Comparison of ENCODE assay signal across 11 mouse cellular contexts in genomic region chr1:89730589-89731195, GRCm38 (mm10).
DNase-seq lines count a peak whose midpoint lies in the region; ATAC-seq and TF ChIP-seq lines count a peak whose summit lies in the region.
"Had no signal": no experiment of that assay in that cellular context is flagged by ENCODE, and none has a peak within 500 bp of the region (broad histone marks: within the 10 kb centered on the region; RNA-seq: fewer than 3 reads in every experiment).

No protein-coding gene starts in this region.

- no peaks in the 10 kb centered on the region for H3K4me1 ChIP-seq in forebrain, postnatal 0 days (ENCODE audit: insufficient read depth)
- H3K4me1 ChIP-seq in forebrain, embryonic 12.5 days, result peaks cover 4% of the 10 kb centered on the region
- H3K4me1 ChIP-seq in midbrain, postnatal 0 days (ENCODE audit: insufficient read depth, low read length), result no peaks in the 10 kb centered on the region
- H3K4me1 ChIP-seq in midbrain, embryonic 14.5 days (ENCODE audit: control insufficient read depth, insufficient read depth, low read length), result 0 out of 2 replicates have a peak, but pooled peaks cover 5% of the 10 kb centered on the region
- no peaks in the 10 kb centered on the region; the same call in 1 of the 2 replicates for H3K4me1 ChIP-seq in heart, embryonic 16.5 days (ENCODE audit: control insufficient read depth, insufficient read depth, low read length)

- peaks cover 29% of the 10 kb centered on the region for H3K36me3 ChIP-seq in forebrain, postnatal 0 days (ENCODE audit: insufficient read depth)
- H3K36me3 ChIP-seq in forebrain, embryonic 12.5 days (replicated peaks), result peaks cover 25% of the 10 kb centered on the region
- H3K36me3 ChIP-seq in midbrain, postnatal 0 days (ENCODE audit: insufficient read depth, low read length), result peaks cover 34% of the 10 kb centered on the region
- peaks cover 28% of the 10 kb centered on the region for H3K36me3 ChIP-seq in midbrain, embryonic 14.5 days (ENCODE audit: control insufficient read depth, insufficient read depth, low read length)
- peaks cover 9% of the 10 kb centered on the region; the same call in 1 of the 2 replicates for H3K36me3 ChIP-seq in heart, embryonic 16.5 days (ENCODE audit: control insufficient read depth, insufficient read depth)

- 89% methylated on average over 13 of the region's 13 CpGs for WGBS in forebrain, postnatal 0 days
- WGBS in forebrain, embryonic 12.5 days, result 91% methylated on average over 13 of the region's 13 CpGs
- 90% methylated on average over 13 of the region's 13 CpGs for WGBS in midbrain, postnatal 0 days
- WGBS in midbrain, embryonic 14.5 days, result 93% methylated on average over 13 of the region's 13 CpGs
- WGBS in heart, embryonic 16.5 days, result 61% methylated on average over 13 of the region's 13 CpGs

- peak; percentile 40 for TF ChIP-seq CTCF in forebrain, postnatal 0 days (IDR thresholded peaks at IDR 0.05; ENCODE audit: low read depth)
- TF ChIP-seq CTCF in midbrain, postnatal 0 days (IDR thresholded peaks at IDR 0.05), result peak; percentile 50

- no peak overlapping the region for H3K4me2 ChIP-seq in forebrain, postnatal 0 days (ENCODE audit: low read depth)
- H3K4me2 ChIP-seq in forebrain, embryonic 12.5 days, result no peak overlapping the region
- no peak overlapping the region for H3K4me2 ChIP-seq in midbrain, postnatal 0 days (ENCODE audit: low read depth, low read length, poor library complexity, severe bottlenecking)
- no peak overlapping the region for H3K4me2 ChIP-seq in midbrain, embryonic 14.5 days (ENCODE audit: low read length)
- H3K4me2 ChIP-seq in heart, embryonic 16.5 days (ENCODE audit: low read depth, low read length), result no peak overlapping the region

- no peaks in the 10 kb centered on the region for H3K27me3 ChIP-seq in forebrain, postnatal 0 days (ENCODE audit: insufficient read depth, low read length)
- H3K27me3 ChIP-seq in forebrain, embryonic 12.5 days, result peaks cover 95% of the 10 kb centered on the region
- H3K27me3 ChIP-seq in midbrain, postnatal 0 days (ENCODE audit: insufficient read depth, low read length), result no peaks in the 10 kb centered on the region
- H3K27me3 ChIP-seq in midbrain, embryonic 14.5 days (ENCODE audit: control insufficient read depth, insufficient read depth, low read length), result no peaks in the 10 kb centered on the region
- no peaks in the 10 kb centered on the region for H3K27me3 ChIP-seq in heart, embryonic 16.5 days (ENCODE audit: control insufficient read depth, insufficient read depth, low read length)
- H3K27me3 ChIP-seq: CH12.LX had no signal

- DNase-seq in forebrain, postnatal 0 days, result no peak
- DNase-seq in midbrain, postnatal 0 days (ENCODE audit: low spot score), result no peak
- no peak for DNase-seq in midbrain, embryonic 14.5 days
- peak; percentile 16 for DNase-seq in thymus, postnatal 14 days
- DNase-seq in embryo, embryonic 11 days, result no peak
- DNase-seq: gastrocnemius, postnatal 10 days had no signal

- no peak overlapping the region for H3K27ac ChIP-seq in forebrain, postnatal 0 days (ENCODE audit: low read depth, low read length)
- H3K27ac ChIP-seq in forebrain, embryonic 12.5 days, result no peak overlapping the region
- no peak overlapping the region for H3K27ac ChIP-seq in midbrain, postnatal 0 days (ENCODE audit: low read depth, low read length)
- no peak overlapping the region for H3K27ac ChIP-seq in midbrain, embryonic 14.5 days (replicated peaks; ENCODE audit: low read depth, low read length)
- no peak overlapping the region for H3K27ac ChIP-seq in heart, embryonic 16.5 days (ENCODE audit: low read length)
- H3K27ac ChIP-seq: macrophage had no signal

- no peak overlapping the region for H3K4me3 ChIP-seq in forebrain, postnatal 0 days (ENCODE audit: low read depth, low read length)
- H3K4me3 ChIP-seq in forebrain, embryonic 12.5 days (replicated peaks), result no peak overlapping the region
- no peak overlapping the region for H3K4me3 ChIP-seq in midbrain, postnatal 0 days (ENCODE audit: low read depth, low read length)
- no peak overlapping the region for H3K4me3 ChIP-seq in midbrain, embryonic 14.5 days (replicated peaks; ENCODE audit: low read depth, low read length)
- H3K4me3 ChIP-seq in heart, embryonic 16.5 days (ENCODE audit: low read length), result no peak overlapping the region

- ATAC-seq in forebrain, postnatal 0 days, result no peak
- no peak for ATAC-seq in forebrain, embryonic 12.5 days (ENCODE audit: low FRiP score)
- ATAC-seq in midbrain, postnatal 0 days (ENCODE audit: low FRiP score), result no peak
- ATAC-seq in midbrain, embryonic 14.5 days (ENCODE audit: low FRiP score, low TSS enrichment), result no peak
- ATAC-seq in heart, embryonic 16.5 days (replicated peaks; ENCODE audit: extremely low read depth, insufficient read depth, low FRiP score), result 0 out of 2 replicates have a peak, but pooled peaks have one; percentile 58
- no peak for ATAC-seq in inflammation-experienced regulatory T-cells, adult 6 months

- H3K9me3 ChIP-seq in forebrain, postnatal 0 days (ENCODE audit: low read length), result no peaks in the 10 kb centered on the region
- no peaks in the 10 kb centered on the region for H3K9me3 ChIP-seq in forebrain, embryonic 12.5 days
- no peaks in the 10 kb centered on the region for H3K9me3 ChIP-seq in midbrain, postnatal 0 days (ENCODE audit: low read length)
- no peaks in the 10 kb centered on the region for H3K9me3 ChIP-seq in midbrain, embryonic 14.5 days (ENCODE audit: control insufficient read depth, low read length)
- H3K9me3 ChIP-seq in heart, embryonic 16.5 days (replicated peaks; ENCODE audit: control insufficient read depth, low read length), result no peaks in the 10 kb centered on the region

- no peak overlapping the region for H3K9ac ChIP-seq in forebrain, postnatal 0 days
- no peak overlapping the region for H3K9ac ChIP-seq in forebrain, embryonic 12.5 days
- H3K9ac ChIP-seq in midbrain, postnatal 0 days (replicated peaks; ENCODE audit: low read length, poor library complexity, severe bottlenecking), result no peak overlapping the region
- no peak overlapping the region for H3K9ac ChIP-seq in midbrain, embryonic 14.5 days (replicated peaks; ENCODE audit: low read length)
- no peak overlapping the region for H3K9ac ChIP-seq in heart, embryonic 16.5 days (ENCODE audit: low read length)
